Mouse (Mus musculus): ENCODE results near the gene Samd15. TPM values are rescaled to one million over a fixed set of nuclear protein-coding genes. Genes with fewer than 3 reads are reported as not detected.

Samd15 gene
- polyA plus RNA-seq, 1 experiment from 2014 or later = 1.7 TPM

DNA sequence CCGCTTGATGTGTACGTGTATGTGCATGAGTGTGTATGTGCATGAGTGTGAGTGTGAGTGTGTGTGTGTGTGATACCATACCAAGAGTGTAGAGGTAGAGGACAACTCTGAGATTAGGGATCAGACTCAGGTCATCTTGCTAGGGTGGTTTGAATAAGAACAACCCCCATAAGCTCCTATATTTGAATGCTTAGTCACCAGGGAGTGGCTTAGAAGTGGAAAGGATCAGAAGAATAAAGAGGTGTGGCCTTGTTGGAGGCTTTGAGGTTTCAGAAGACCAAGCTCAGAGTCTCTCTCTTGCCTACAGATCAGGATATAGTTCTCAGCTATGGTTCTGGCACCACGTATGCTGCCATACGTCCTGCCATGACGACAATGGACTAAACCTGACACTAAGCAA, 57.1 kb downstream of the Samd15 start:
- Histone ChIP-seq H3K9me3 (ENCODE audit: control insufficient read depth, low read length) (no peaks in the 10 kb centered on the region), H3K27me3 (replicated peaks; ENCODE audit: control insufficient read depth, insufficient read depth, low read length) (no peaks in the 10 kb centered on the region), H3K36me3 (ENCODE audit: control insufficient read depth, insufficient read depth, low read length) (peaks cover 50% of the 10 kb centered on the region), H3K4me3 (ENCODE audit: low read length) (no peak overlapping the region), H3K9ac (ENCODE audit: low read depth, low read length) (no peak overlapping the region), H3K27ac (ENCODE audit: low read depth, low read length) (no peak overlapping the region), H3K4me1 (ENCODE audit: control insufficient read depth, insufficient read depth, low read depth, low read length) (no peaks in the 10 kb centered on the region), H3K4me2 (ENCODE audit: low read length) (no peak overlapping the region)
- over 99% methylated on average over 5 of the region's 5 CpGs for WGBS
- ATAC-seq = no peak

DNA sequence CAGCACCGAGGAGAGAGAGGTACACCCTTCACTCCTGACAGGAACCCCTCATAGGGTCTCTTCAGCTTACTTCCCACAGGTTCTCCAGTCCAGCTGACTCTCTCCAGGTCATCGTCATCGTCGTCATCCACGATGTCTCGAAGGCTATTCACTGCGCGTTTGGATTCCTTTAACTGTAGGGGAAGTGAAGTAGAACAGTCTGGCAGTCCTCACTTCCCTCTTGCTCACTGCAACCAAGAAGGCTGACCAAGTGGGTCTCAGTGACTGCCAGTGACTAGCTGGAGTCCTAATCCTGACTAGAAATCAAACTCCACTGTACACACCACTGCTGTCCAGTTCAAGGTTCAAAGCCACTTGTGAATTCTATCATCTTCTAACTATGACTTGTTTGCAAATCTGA, 61.0 kb downstream of the Samd15 start:
- 97% methylated on average over 8 of the region's 8 CpGs for whole genome bisulfite sequencing
- Histone ChIP-seq H3K4me3 (ENCODE audit: low read length) (no peak overlapping the region), H3K27ac (ENCODE audit: low read depth, low read length) (no peak overlapping the region), H3K9ac (ENCODE audit: low read depth, low read length) (no peak overlapping the region), H3K4me2 (ENCODE audit: low read length) (no peak overlapping the region), H3K27me3 (replicated peaks; ENCODE audit: control insufficient read depth, insufficient read depth, low read length) (no peaks in the 10 kb centered on the region), H3K9me3 (ENCODE audit: control insufficient read depth, low read length) (no peaks in the 10 kb centered on the region), H3K36me3 (ENCODE audit: control insufficient read depth, insufficient read depth, low read length) (peaks cover 43% of the 10 kb centered on the region), H3K4me1 (ENCODE audit: control insufficient read depth, insufficient read depth, low read depth, low read length) (peaks cover 8% of the 10 kb centered on the region)
- ATAC-seq = no peak

Other genes starting within 250 kb of the Samd15 start
- 23.2 and 26.9 TPM in 2 replicates for gene Zdhhc22, start 209.3 kb upstream of the Samd15 start, polyA plus RNA-seq (2015; fragmentation: Nextera tagmentation; extraction: Ambion mirVana)
- 11.0 and 11.9 TPM in 2 replicates for gene Tmem63c, start 178.4 kb upstream of the Samd15 start, polyA plus RNA-seq (2015; fragmentation: Nextera tagmentation; extraction: Ambion mirVana)
- gene Ngb, start 97.2 kb upstream of the Samd15 start, polyA plus RNA-seq (2015; fragmentation: Nextera tagmentation; extraction: Ambion mirVana) = 6.5 and 7.3 TPM in 2 replicates
- gene Gstz1, start 52.6 kb upstream of the Samd15 start, polyA plus RNA-seq (2015; fragmentation: Nextera tagmentation; extraction: Ambion mirVana) = 26.3 and 33.8 TPM in 2 replicates
- 15.2 and 16.3 TPM in 2 replicates for gene Pomt2, start 51.8 kb upstream of the Samd15 start, polyA plus RNA-seq (2015; fragmentation: Nextera tagmentation; extraction: Ambion mirVana)
- 4.2 and 5.0 TPM in 2 replicates for gene Tmed8, start 731 bp downstream of the Samd15 start, polyA plus RNA-seq (2015; fragmentation: Nextera tagmentation; extraction: Ambion mirVana)
- 0.94 and 0.96 TPM in 2 replicates for gene Noxred1, start 39.0 kb downstream of the Samd15 start, polyA plus RNA-seq (2015; fragmentation: Nextera tagmentation; extraction: Ambion mirVana)
- gene Vipas39, start 66.5 kb downstream of the Samd15 start, polyA plus RNA-seq (2015; fragmentation: Nextera tagmentation; extraction: Ambion mirVana) = 52.1 and 55.4 TPM in 2 replicates
- 213 and 222 TPM in 2 replicates for gene Ahsa1, start 66.8 kb downstream of the Samd15 start, polyA plus RNA-seq (2015; fragmentation: Nextera tagmentation; extraction: Ambion mirVana)
- 1.1 and 1.4 TPM in 2 replicates for gene Ism2, start 100.0 kb downstream of the Samd15 start, polyA plus RNA-seq (2015; fragmentation: Nextera tagmentation; extraction: Ambion mirVana)
- 64.8 and 68.5 TPM in 2 replicates for gene Sptlc2, start 188.6 kb downstream of the Samd15 start, polyA plus RNA-seq (2015; fragmentation: Nextera tagmentation; extraction: Ambion mirVana)
- 185 and 200 TPM in 2 replicates for gene Slirp, start 244.2 kb downstream of the Samd15 start, polyA plus RNA-seq (2015; fragmentation: Nextera tagmentation; extraction: Ambion mirVana)
- 35.4 and 37.1 TPM in 2 replicates for gene Alkbh1, start 244.3 kb downstream of the Samd15 start, polyA plus RNA-seq (2015; fragmentation: Nextera tagmentation; extraction: Ambion mirVana)

Measured in hindbrain, embryonic 16.5 days (tissue).